Mouse (Mus musculus): ENCODE measurements at regions not wholly inside any gene's neighbourhood (a gene's known extent, or its start where the extent isn't known, plus 50 kb on each side); places are given as distances from the start of the nearest gene placed in this dataset.
"Not testable (repeated sequence)": the region's sequence is repeated elsewhere in the genome, so short reads cannot be mapped to it uniquely, and the experiment has no call there.

- H3K36me3 ChIP-seq, result no peaks in the 10 kb centered on the region
- H3K9me3 ChIP-seq, result no peaks in the 10 kb centered on the region
- 58% methylated on average over 8 of the region's 8 CpGs for WGBS
- H3K9ac ChIP-seq, result no peak overlapping the region
- peaks cover 18% of the 10 kb centered on the region; the same call in 1 of the 2 replicates for H3K4me1 ChIP-seq
- 0 out of 2 replicates have a peak, but pooled peaks cover 2% of the 10 kb centered on the region for H3K27me3 ChIP-seq
- no peak for ATAC-seq (ENCODE audit: insufficient number of reproducible peaks, insufficient read depth, low FRiP score, low TSS enrichment)
- H3K4me3 ChIP-seq, result no peak overlapping the region
- no peak overlapping the region for H3K4me2 ChIP-seq (replicated peaks)
- no peak overlapping the region for H3K27ac ChIP-seq
These were observed 127.1 kb upstream of the Nebl start for GRCm38 (mm10) chr2:17858326-17858725.

- WGBS, result 78% methylated on average over 11 of the region's 11 CpGs
These were observed 124.5 kb upstream of the Nebl start for GRCm38 (mm10) chr2:17855566-17856264.

GRCm38 (mm10) chr2:17854088-17854487, 122.8 kb upstream of the Nebl start:
- Histone ChIP-seq H3K9me3 (no peaks in the 10 kb centered on the region), H3K27me3 (peaks cover 7% of the 10 kb centered on the region; the same call in 1 of the 2 replicates), H3K9ac (no peak overlapping the region), H3K4me1 (peaks cover 13% of the 10 kb centered on the region; the same call in 1 of the 2 replicates), H3K36me3 (no peaks in the 10 kb centered on the region), H3K27ac (no peak overlapping the region), H3K4me3 (no peak overlapping the region), H3K4me2 (replicated peaks) (no peak overlapping the region)
- WGBS, result 37% methylated on average over 3 of the region's 3 CpGs
- no peak for ATAC-seq (ENCODE audit: insufficient number of reproducible peaks, insufficient read depth, low FRiP score, low TSS enrichment)

More at GRCm38 (mm10) chr2:17855566-17856264, 124.5 kb upstream of the Nebl start:
- Histone ChIP-seq H3K27ac (no peak overlapping the region), H3K4me3 (no peak overlapping the region), H3K27me3 (peaks cover 7% of the 10 kb centered on the region; the same call in 1 of the 2 replicates), H3K4me1 (peaks cover 13% of the 10 kb centered on the region; the same call in 1 of the 2 replicates), H3K4me2 (replicated peaks) (no peak overlapping the region), H3K36me3 (no peaks in the 10 kb centered on the region), H3K9me3 (no peaks in the 10 kb centered on the region), H3K9ac (no peak overlapping the region)
- ATAC-seq (ENCODE audit: insufficient number of reproducible peaks, insufficient read depth, low FRiP score, low TSS enrichment), result no peak

- no peak for ATAC-seq (ENCODE audit: insufficient number of reproducible peaks, insufficient read depth, low FRiP score, low TSS enrichment)
- no peak overlapping the region; the same call in 1 of the 2 replicates for H3K4me2 ChIP-seq (replicated peaks)
- 32% methylated on average over 11 of the region's 11 CpGs for WGBS
- no peak overlapping the region for H3K9ac ChIP-seq
- no peaks in the 10 kb centered on the region for H3K9me3 ChIP-seq
- peaks cover 13% of the 10 kb centered on the region; the same call in 1 of the 2 replicates for H3K4me1 ChIP-seq
- H3K4me3 ChIP-seq, result no peak overlapping the region
- no peaks in the 10 kb centered on the region for H3K36me3 ChIP-seq
- no peak overlapping the region for H3K27ac ChIP-seq
- peaks cover 7% of the 10 kb centered on the region; the same call in 1 of the 2 replicates for H3K27me3 ChIP-seq
These were observed 122.3 kb upstream of the Nebl start for GRCm38 (mm10) chr2:17853500-17854011.

- Histone ChIP-seq H3K9me3 (no peaks in the 10 kb centered on the region), H3K9ac (no peak overlapping the region), H3K27me3 (peaks cover 7% of the 10 kb centered on the region; the same call in 1 of the 2 replicates), H3K27ac (no peak overlapping the region), H3K4me3 (no peak overlapping the region), H3K4me2 (replicated peaks) (peak overlapping the region; percentile 15), H3K36me3 (no peaks in the 10 kb centered on the region), H3K4me1 (peaks cover 13% of the 10 kb centered on the region; the same call in 1 of the 2 replicates)
- no peak for ATAC-seq (ENCODE audit: insufficient number of reproducible peaks, insufficient read depth, low FRiP score, low TSS enrichment)
- WGBS, result 8% methylated on average over 16 of the region's 16 CpGs
These were observed 121.7 kb upstream of the Nebl start for GRCm38 (mm10) chr2:17852740-17853499.

- no peak overlapping the region for H3K9ac ChIP-seq
- no peak overlapping the region for H3K27ac ChIP-seq
- no peak overlapping the region for H3K4me3 ChIP-seq
- peaks cover 7% of the 10 kb centered on the region; the same call in 1 of the 2 replicates for H3K27me3 ChIP-seq
- no peak for ATAC-seq (ENCODE audit: insufficient number of reproducible peaks, insufficient read depth, low FRiP score, low TSS enrichment)
- no peaks in the 10 kb centered on the region for H3K9me3 ChIP-seq
- no peaks in the 10 kb centered on the region for H3K36me3 ChIP-seq
- 91% methylated on average over 4 of the region's 4 CpGs for WGBS
- H3K4me1 ChIP-seq, result peaks cover 11% of the 10 kb centered on the region; the same call in 1 of the 2 replicates
- H3K4me2 ChIP-seq (replicated peaks), result no peak overlapping the region
These were observed 119.5 kb upstream of the Nebl start for GRCm38 (mm10) chr2:17850741-17851140.

- H3K9ac ChIP-seq, result no peak overlapping the region
- 35% methylated on average over 4 of the region's 4 CpGs for WGBS
- no peak overlapping the region for H3K4me2 ChIP-seq (replicated peaks)
These were observed 118.0 kb upstream of the Nebl start for GRCm38 (mm10) chr2:17849267-17849666.

GRCm38 (mm10) chr2:17845447-17846092, 114.3 kb upstream of the Nebl start:
- H3K9me3 ChIP-seq; ATAC-seq (ENCODE audit: insufficient number of reproducible peaks, insufficient read depth, low FRiP score, low TSS enrichment); H3K27ac ChIP-seq; H3K4me1 ChIP-seq; H3K9ac ChIP-seq; H3K36me3 ChIP-seq; H3K4me2 ChIP-seq (replicated peaks); H3K27me3 ChIP-seq; H3K4me3 ChIP-seq: not testable (repeated sequence)
- WGBS, result 73% methylated on average over 7 of the region's 7 CpGs

More at GRCm38 (mm10) chr2:17849267-17849666, 118.0 kb upstream of the Nebl start:
- no peak overlapping the region for H3K4me3 ChIP-seq
- no peak overlapping the region for H3K27ac ChIP-seq
- no peaks in the 10 kb centered on the region for H3K36me3 ChIP-seq
- H3K9me3 ChIP-seq, result no peaks in the 10 kb centered on the region
- peaks cover 4% of the 10 kb centered on the region; the same call in 1 of the 2 replicates for H3K27me3 ChIP-seq
- ATAC-seq (ENCODE audit: insufficient number of reproducible peaks, insufficient read depth, low FRiP score, low TSS enrichment), result no peak
- peaks cover 13% of the 10 kb centered on the region; the same call in 1 of the 2 replicates for H3K4me1 ChIP-seq

- Histone ChIP-seq H3K9me3 (no peaks in the 10 kb centered on the region), H3K4me2 (replicated peaks) (no peak overlapping the region), H3K27me3 (no peaks in the 10 kb centered on the region), H3K36me3 (no peaks in the 10 kb centered on the region), H3K4me3 (no peak overlapping the region), H3K4me1 (peaks cover 4% of the 10 kb centered on the region; the same call in 1 of the 2 replicates), H3K27ac (no peak overlapping the region), H3K9ac (no peak overlapping the region)
- 72% methylated on average over 8 of the region's 8 CpGs for WGBS
- no peak for ATAC-seq (ENCODE audit: insufficient number of reproducible peaks, insufficient read depth, low FRiP score, low TSS enrichment)
These were observed 113.6 kb upstream of the Nebl start for GRCm38 (mm10) chr2:17844662-17845446.

- H3K9me3 ChIP-seq, result no peaks in the 10 kb centered on the region
- H3K4me1 ChIP-seq, result peaks cover 24% of the 10 kb centered on the region
- H3K4me3 ChIP-seq, result no peak overlapping the region
- no peak overlapping the region for H3K4me2 ChIP-seq (replicated peaks)
- H3K9ac ChIP-seq, result no peak overlapping the region
- no peak for ATAC-seq (ENCODE audit: insufficient number of reproducible peaks, insufficient read depth, low FRiP score, low TSS enrichment)
- WGBS, result 40% methylated on average over 3 of the region's 3 CpGs
- H3K27ac ChIP-seq, result no peak overlapping the region
- H3K27me3 ChIP-seq, result no peaks in the 10 kb centered on the region
- no peaks in the 10 kb centered on the region for H3K36me3 ChIP-seq
These were observed 110.7 kb upstream of the Nebl start for GRCm38 (mm10) chr2:17841963-17842362.

GRCm38 (mm10) chr2:17841546-17841945, 110.3 kb upstream of the Nebl start:
- 80% methylated on average over 2 of the region's 2 CpGs for WGBS
- Histone ChIP-seq H3K4me2 (replicated peaks) (no peak overlapping the region), H3K36me3 (no peaks in the 10 kb centered on the region), H3K27me3 (no peaks in the 10 kb centered on the region), H3K4me3 (no peak overlapping the region), H3K27ac (no peak overlapping the region), H3K9ac (no peak overlapping the region), H3K9me3 (no peaks in the 10 kb centered on the region), H3K4me1 (peaks cover 24% of the 10 kb centered on the region)
- no peak for ATAC-seq (ENCODE audit: insufficient number of reproducible peaks, insufficient read depth, low FRiP score, low TSS enrichment)

Measured in embryonic facial prominence, embryonic 12.5 days (tissue).